Mouse (Mus musculus) layer of hippocampus, adult 6 months (tissue): ENCODE data around the gene Gm49366. TPM values are rescaled to one million over a fixed set of nuclear protein-coding genes. Genes with fewer than 3 reads are reported as not detected.

ENCODE experiments used
- long read RNA-seq, 2 experiments: library from polyadenylated mRNA; unstranded; transcript quantifications; one replicate each; pipeline ENCODE4 v2.0.0; 2019 to 2020
- polyA plus RNA-seq: library from polyadenylated mRNA; unstranded; fragments of <200 nt; fragmentation: Nextera tagmentation; gene quantifications from 2 replicates; pipeline ENCODE4 v1.2.3, GENCODE M21; 2021

Gene Gm49366
- polyA plus RNA-seq: not detected in 2 replicates
- long read RNA-seq, experiment 1: 0 reads
- long read RNA-seq, experiment 2: 0 reads

GRCm38 (mm10) chr12:84038691-84039111, at the start of gene Gm49366:
Gene Gm49366 (plus strand): TSS chr12:84038935.

DNA sequence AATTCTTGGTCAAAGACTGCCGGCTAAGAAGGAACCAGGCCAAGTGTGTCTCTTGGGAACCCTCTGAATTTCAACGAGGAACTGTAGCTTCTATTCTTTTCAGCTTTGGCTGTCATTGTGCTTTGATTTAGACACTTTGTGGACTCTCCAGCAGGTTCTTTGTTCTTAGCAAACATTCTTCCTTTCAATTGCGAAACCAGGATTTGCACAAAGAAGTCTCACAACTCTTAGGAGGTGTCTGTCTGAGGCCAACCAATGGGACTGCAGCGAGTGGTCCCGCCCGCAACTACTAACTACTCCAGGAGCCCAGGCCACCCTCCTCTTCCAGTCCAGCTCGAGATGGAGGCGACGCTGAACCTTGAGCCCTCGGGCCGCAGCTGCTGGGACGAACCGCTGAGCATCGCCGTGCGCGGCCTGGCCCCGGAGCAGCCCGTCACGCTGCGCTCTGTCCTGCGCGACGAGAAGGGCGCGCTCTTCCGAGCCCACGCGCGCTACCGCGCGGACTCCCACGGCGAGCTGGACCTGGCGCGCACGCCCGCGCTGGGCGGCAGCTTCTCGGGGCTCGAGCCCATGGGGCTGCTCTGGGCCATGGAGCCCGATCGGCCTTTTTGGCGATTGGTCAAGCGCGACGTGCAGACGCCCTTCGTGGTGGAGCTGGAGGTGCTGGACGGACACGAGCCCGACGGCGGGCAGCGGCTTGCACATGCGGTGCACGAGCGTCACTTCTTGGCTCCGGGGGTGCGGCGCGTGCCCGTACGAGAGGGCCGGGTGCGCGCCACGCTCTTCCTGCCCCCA, 29.4 kb upstream of the Gm49366 start, which contains the start of gene Acot1:
Acot1 (plus strand) TSS at position 320 of the 795 bp plus-strand sequence.

GRCm38 (mm10) chr12:84038241-84038640, 494 bp upstream of the Gm49366 start, which contains the start of gene Acot4:
Gene Acot4 (plus strand): TSS chr12:84038379.

GRCm38 (mm10) chr12:84051937-84052474, 13.3 kb downstream of the Gm49366 start, which contains the start of gene Acot3:
Gene Acot3 (plus strand): TSS chr12:84052144.

GRCm38 (mm10) chr12:84068986-84069385, 30.3 kb downstream of the Gm49366 start, which contains the start of gene Acot5:
Gene Acot5 (plus strand): TSS chr12:84069325.

GRCm38 (mm10) chr12:84100604-84101492, 62.1 kb downstream of the Gm49366 start, which contains the start of gene Acot6:
Gene Acot6 (plus strand): TSS chr12:84100654.

Other genes starting within 250 kb of the Gm49366 start
- gene Numb, start 117.0 kb upstream of the Gm49366 start, polyA plus RNA-seq: 8.6 and 12.7 TPM in 2 replicates
- gene Riox1, start 88.3 kb upstream of the Gm49366 start, polyA plus RNA-seq: 13.3 and 18.4 TPM in 2 replicates
- not detected in 2 replicates for gene Heatr4, start 54.1 kb upstream of the Gm49366 start, polyA plus RNA-seq
- gene Acot2, start 51.1 kb upstream of the Gm49366 start, polyA plus RNA-seq: 37.1 and 43.3 TPM in 2 replicates
- gene Acot1, start 29.4 kb upstream of the Gm49366 start, polyA plus RNA-seq: 42.1 and 43.0 TPM in 2 replicates
- gene Acot4, start 556 bp upstream of the Gm49366 start, polyA plus RNA-seq: 1.6 and 1.7 TPM in 2 replicates
- gene Acot3, start 13.2 kb downstream of the Gm49366 start, polyA plus RNA-seq: 3.0 and 3.5 TPM in 2 replicates
- gene Acot5, start 30.4 kb downstream of the Gm49366 start, polyA plus RNA-seq: 13.9 and 15.2 TPM in 2 replicates
- gene Acot6, start 61.7 kb downstream of the Gm49366 start, polyA plus RNA-seq: 2.0 and 2.2 TPM in 2 replicates
- 20.4 and 21.2 TPM in 2 replicates for gene Dnal1, start 75.4 kb downstream of the Gm49366 start, polyA plus RNA-seq
- 3.5 and 5.8 TPM in 2 replicates for gene Pnma1, start 109.6 kb downstream of the Gm49366 start, polyA plus RNA-seq
- 6.0 and 8.0 TPM in 2 replicates for gene Elmsan1, start 179.9 kb downstream of the Gm49366 start, polyA plus RNA-seq
- 22.2 and 35.4 TPM in 2 replicates for gene Ptgr2, start 246.3 kb downstream of the Gm49366 start, polyA plus RNA-seq